Mouse (Mus musculus) R1 (cell line): ENCODE measurements around the gene Itgam.
A peak's percentile ranks its signal among the peaks of the same experiment; 100 is the strongest.

ENCODE experiments used
- DNase-seq: peaks from one replicate; pipeline ENCODE4 v3.0.0-alpha.2; 2018; ENCODE audit warnings: low read depth, low spot score

Itgam gene

DNA sequence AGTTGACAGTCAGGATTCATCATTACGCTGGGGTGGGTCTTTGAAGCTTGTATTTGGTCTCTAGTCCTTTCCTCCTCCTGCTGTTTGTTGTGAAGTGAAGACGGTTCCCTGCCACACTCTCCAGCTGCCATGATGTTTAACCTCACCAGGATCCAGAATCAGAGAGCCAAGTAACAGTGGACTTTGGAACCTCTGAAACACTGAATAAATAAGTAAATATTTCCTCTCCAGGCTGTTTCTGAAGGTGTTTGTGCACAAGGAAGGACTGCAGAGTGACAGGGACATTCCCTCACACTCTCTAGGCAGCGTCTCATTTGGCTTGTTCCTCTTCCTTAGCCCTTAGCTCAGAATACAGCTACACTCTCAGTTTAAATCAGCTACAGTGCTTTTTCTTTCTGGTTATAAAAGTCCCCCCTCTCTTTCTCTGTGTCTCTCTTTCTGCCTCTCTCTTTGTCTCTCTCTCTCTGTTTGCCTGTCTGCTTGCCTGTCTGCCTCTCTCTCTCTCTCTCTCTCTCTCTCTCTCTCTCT, 5.5 kb upstream of the Itgam start:
- DNase-seq = no peak

- DNase-seq = no peak
Measured at GRCm38 (mm10) chr7:128057860-128058259, 4.6 kb upstream of the Itgam start.

DNA sequence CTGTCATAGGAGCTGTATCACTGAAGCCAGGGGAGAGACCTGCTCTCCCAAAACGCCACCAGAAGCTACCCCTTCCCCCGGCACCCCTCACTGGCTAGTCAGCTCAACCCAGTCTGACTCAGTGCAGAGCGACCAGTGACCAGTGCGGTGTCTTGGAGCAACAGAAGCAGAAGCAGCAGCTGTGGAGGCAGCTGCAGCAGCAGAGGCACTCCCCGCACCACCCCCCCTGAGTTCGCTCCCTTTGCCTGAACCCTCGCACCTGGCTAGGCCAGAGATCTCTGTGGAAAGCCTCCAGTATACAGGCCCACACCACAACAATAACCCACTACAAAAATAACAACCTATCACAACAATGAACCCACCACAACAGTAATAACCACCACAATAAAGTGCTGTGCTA, 3.9 kb upstream of the Itgam start:
- no peak for DNase-seq

GRCm38 (mm10) chr7:128059091-128059490, 3.3 kb upstream of the Itgam start:
- DNase-seq = no peak

GRCm38 (mm10) chr7:128063211-128063781, 856 bp downstream of the Itgam start:
- no peak for DNase-seq

DNA sequence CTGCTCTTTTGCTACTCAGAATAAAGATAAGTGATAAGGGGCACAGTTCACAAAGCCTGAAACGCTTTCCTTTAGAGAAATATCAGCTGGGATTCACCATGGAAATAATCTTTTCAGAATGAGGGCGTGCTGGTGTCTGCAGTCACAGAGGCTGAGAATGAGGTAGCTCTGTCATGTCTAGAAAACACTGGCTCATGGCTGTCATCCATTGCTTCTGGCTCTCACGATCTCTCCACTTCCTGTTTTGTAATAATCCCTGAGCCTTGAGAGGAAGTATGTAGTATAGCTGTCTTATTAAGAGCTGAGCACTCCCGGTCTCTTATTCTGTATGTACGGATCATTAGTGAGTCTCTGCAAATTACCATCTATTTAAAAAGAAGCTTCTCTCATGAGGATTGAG, 3.1 kb downstream of the Itgam start:
- DNase-seq = no peak

GRCm38 (mm10) chr7:128067847-128068246, 5.4 kb downstream of the Itgam start:
- no peak for DNase-seq

DNA sequence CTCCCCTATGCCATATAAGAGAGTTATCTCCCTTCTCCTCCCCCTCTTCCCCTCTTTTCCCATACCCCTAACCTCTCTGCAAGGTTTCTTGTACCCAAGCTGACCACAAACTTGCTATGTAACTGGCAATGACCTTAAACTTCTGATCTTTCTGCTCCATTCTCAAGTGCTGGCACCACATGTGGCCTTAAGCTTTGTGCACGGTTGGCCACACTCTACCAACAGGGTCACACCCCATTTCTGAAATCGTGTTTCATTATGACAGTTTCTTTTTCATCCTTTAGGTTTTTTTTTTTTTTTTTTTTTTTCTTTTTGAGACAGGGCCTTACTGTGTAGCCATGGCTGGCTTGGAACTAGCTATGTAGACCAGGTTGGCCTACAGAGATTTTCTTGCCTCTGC, 7.4 kb downstream of the Itgam start:
- DNase-seq = no peak

DNA sequence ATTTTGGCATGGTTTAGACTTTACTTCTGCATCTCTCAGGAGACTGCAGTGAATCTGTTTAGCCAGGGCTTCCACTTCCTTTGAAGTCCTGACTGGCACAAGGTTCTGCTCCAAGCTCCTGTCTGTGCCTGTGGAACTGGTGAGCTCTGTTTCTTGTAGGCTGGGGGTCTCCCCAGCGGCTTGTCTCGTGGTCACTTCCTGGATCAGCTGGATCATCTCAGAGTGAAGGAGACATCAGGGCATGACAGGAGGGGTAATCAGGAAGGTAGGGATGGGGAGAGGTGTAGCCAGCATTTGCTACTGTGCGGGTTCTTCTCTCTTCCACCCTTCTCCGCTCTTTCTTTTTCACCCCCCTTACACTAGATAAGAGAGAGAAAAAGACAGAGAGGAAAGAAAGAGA, 9.4 kb downstream of the Itgam start:
- DNase-seq = no peak

DNA sequence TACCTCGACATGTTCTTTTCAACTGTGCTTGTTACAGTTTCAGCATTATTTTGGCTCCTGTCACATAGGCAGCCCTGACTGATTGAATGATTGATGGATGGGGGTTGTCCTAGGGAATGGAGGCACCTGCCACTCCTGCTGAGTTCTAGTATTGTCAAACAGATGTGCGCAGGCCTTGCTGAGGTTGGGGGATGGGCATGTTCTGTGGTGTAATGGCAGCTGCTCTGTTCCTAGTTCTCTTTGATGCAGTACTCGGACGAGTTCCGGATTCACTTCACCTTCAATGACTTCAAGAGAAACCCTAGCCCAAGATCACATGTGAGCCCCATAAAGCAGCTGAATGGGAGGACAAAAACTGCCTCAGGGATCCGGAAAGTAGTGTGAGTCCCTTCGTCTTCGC, 17.6 kb downstream of the Itgam start:
- peak; percentile 96 for DNase-seq

GRCm38 (mm10) chr7:128089141-128089540, 26.7 kb downstream of the Itgam start:
- no peak for DNase-seq

GRCm38 (mm10) chr7:128098135-128098534, 35.7 kb downstream of the Itgam start:
- DNase-seq = no peak

- no peak for DNase-seq
Measured at GRCm38 (mm10) chr7:128100742-128101357, 38.4 kb downstream of the Itgam start.

DNA sequence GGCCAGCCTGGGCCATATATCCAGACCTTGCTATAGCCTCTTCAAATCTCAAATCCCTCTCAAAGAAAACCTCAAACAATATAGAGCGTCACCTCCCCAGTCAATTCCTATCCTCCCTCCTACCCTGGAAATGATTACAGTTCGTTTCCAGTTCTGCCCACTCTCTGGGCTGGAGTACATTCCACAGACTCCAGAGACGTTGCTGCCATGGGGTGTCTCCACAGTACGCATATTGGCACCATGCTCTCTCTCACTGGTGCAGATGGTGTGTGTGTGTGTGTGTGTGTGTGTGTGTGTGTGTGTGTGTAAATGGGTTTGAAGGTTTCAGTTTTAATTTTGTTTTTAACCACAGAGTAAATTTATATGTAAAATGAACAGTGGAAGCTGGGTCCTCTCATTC, 42.8 kb downstream of the Itgam start:
- no peak for DNase-seq

- no peak for DNase-seq
Measured at GRCm38 (mm10) chr7:128107462-128107861, 45.0 kb downstream of the Itgam start.

DNA sequence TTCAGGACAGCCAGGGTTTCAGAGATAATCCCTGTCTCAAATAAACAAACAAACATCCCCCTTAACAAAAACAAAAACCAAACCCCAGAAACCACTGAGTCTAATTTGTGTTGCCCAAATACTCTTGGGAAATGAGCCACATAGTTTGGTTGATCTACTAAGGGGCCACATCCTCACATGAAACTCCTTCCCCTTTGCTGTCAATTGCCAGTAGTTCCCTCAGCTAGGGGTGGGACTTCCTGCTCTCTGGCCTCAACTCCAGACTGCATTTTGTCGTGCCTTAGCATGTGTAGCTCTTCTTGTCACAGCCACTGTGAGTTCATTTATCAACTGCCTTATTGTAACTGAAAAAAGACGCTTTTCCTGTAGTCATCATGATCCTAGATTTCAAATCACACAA, 47.9 kb downstream of the Itgam start:
- DNase-seq = peak; percentile 18

GRCm38 (mm10) chr7:128112131-128112530, 49.7 kb downstream of the Itgam start:
- DNase-seq = no peak

- DNase-seq = no peak
Measured at GRCm38 (mm10) chr7:128114371-128115105, 52.1 kb downstream of the Itgam start.

GRCm38 (mm10) chr7:128115211-128115958, 52.9 kb downstream of the Itgam start:
- DNase-seq = no peak

DNA sequence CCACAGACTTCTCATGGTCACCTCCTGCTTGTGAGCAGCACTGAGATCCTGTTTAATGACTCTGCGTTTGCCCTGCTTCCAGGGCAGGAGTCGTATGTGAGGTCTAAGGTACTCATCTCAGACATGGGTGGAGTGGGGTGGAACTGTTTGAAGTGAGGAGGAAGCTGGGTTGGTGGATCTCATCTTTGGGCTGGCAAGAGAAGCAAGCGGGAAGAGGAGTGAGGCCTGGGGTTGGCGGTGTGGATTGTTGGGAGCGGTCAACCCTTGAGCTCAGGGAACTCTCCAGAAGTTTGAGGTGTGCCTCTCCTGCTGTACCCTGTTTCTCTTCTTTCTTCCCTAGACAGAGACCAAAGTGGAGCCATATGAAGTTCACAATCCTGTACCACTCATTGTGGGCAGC, 54.0 kb downstream of the Itgam start:
- no peak for DNase-seq

DNA sequence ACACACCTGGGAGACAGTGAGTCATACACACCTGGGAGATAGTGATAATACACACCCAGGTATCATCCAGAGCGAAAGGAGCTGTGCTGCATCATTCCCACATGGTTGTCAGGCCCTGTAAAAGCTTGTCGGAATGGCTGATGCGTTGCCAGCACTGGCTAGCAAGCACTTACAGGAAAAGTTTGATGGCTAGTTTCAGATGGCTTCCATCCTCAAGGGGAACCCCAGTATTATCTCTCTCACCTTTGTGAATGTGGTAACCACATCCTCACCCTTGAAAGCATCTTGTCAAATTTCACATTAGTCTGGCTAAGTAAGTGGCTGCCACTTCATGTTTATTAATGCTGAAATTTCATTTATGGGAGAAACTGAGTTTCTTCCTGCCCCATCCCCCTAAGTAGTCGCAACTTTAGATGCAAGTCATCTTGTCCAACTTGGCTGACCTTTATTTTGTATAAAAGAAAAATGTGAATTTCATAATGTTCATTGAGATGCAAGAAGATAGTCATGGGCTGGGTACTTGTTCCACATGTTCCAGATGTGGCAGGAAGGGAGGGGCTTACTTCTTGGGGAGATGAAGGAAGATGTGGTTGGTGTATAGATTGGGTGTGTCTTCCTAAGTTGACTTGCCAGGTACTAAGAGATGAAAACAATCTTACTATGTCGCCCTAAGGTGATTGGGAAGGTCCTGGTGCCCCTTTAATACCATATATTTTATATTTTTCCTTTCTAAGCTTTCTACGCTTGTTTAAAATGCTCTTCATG, 57.5 kb downstream of the Itgam start:
- DNase-seq = no peak
